Mouse (Mus musculus): ENCODE measurements around the gene Il3ra. TPM values are rescaled to one million over a fixed set of nuclear protein-coding genes. Genes with fewer than 3 reads are reported as not detected.

Il3ra gene
- total RNA-seq (2014; rRNA removed) (3.8 and 11.0 TPM in 2 replicates), polyA plus RNA-seq (2015; fragmentation: Nextera tagmentation; extraction: Ambion mirVana) (2.3 and 2.4 TPM in 2 replicates)

DNA sequence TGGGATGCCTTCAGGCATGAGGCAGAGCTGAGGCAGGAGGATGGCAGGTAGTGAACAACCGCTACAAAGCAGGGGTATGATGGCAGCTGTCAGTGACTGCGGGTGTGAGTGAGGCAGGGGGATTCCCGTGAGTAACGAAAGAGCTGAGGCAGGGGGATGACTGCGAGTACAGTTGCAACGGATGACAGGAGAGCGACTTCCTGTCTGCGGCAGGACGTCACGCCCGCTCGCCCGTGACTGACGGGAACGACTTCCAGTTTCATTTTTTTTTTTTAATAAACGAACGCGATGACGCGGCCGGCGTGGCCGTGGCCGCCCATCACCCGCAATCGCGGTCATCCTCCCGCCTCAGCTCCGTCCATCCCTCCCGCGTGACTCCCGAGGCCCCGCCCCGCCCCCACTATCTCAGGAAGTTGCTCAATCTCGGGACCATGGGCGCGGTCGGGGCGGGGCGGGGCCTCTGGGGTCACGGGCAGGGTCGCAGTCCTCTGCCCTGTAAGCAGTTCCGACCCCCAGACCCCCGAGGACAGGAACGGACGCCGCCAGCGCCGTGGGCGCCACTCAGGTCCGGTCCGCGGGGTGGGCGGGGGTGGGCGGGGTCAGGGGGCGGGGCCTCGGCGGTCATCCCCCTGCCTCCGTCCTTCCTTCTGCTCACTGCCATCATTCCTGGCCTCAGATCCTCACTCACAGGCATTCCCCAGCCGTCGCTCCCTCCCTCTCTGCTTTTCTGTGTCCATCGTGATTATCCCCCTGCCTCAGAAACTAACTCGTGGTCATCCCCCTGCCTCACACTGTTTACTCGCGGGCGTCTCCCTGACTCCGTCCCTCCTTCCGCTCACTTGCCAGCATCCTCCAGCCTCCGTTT is at the start of gene Il3ra:
Il3ra (plus strand) TSS at position 328 of the 865 bp plus-strand sequence.
- H3K9ac ChIP-seq (replicated peaks; ENCODE audit: low read length): peak within 1 kb of the TSS; percentile 55
- 6% methylated on average over 66 of the region's 69 CpGs for WGBS
- H3K36me3 ChIP-seq (ENCODE audit: insufficient read depth, low read length): no peaks in the 10 kb centered on the region
- no peaks in the 10 kb centered on the region for H3K27me3 ChIP-seq (ENCODE audit: insufficient read depth, low read length)
- DNase-seq (ENCODE audit: low spot score): peak; percentile 88
- H3K4me1 ChIP-seq (ENCODE audit: insufficient read depth, low read length): no peaks in the 10 kb centered on the region
- no peak for TF ChIP-seq CTCF (IDR thresholded peaks at IDR 0.05; ENCODE audit: low read depth)
- peak within 1 kb of the TSS; percentile 58 for H3K4me3 ChIP-seq (ENCODE audit: low read length)
- H3K9me3 ChIP-seq (ENCODE audit: low read length): peaks cover 13% of the 10 kb centered on the region; the same call in 1 of the 2 replicates
- H3K27ac ChIP-seq: peak within 1 kb of the TSS; percentile 77
- ATAC-seq: peak; percentile 60
- peak within 1 kb of the TSS; percentile 81 for H3K4me2 ChIP-seq (ENCODE audit: low read depth, low read length)

GRCm38 (mm10) chr14:14308938-14309337 is 37.1 kb upstream of the Il3ra start:
- no peaks in the 10 kb centered on the region for H3K4me1 ChIP-seq (ENCODE audit: insufficient read depth, low read length)
- no peaks in the 10 kb centered on the region for H3K27me3 ChIP-seq (ENCODE audit: insufficient read depth, low read length)
- no peak for ATAC-seq
- H3K27ac ChIP-seq: no peak overlapping the region
- peak overlapping the region; percentile 27; the same call in 1 of the 2 replicates for H3K4me2 ChIP-seq (ENCODE audit: low read depth, low read length)
- 60% methylated on average over 16 of the region's 16 CpGs for WGBS
- no peaks in the 10 kb centered on the region for H3K36me3 ChIP-seq (ENCODE audit: insufficient read depth, low read length)
- TF ChIP-seq CTCF (IDR thresholded peaks at IDR 0.05; ENCODE audit: low read depth): no peak
- no peak overlapping the region for H3K4me3 ChIP-seq (ENCODE audit: low read length)
- peak; percentile 26 for DNase-seq (ENCODE audit: low spot score)
- H3K9ac ChIP-seq (replicated peaks; ENCODE audit: low read length): no peak overlapping the region
- no peaks in the 10 kb centered on the region for H3K9me3 ChIP-seq (ENCODE audit: low read length)

DNA sequence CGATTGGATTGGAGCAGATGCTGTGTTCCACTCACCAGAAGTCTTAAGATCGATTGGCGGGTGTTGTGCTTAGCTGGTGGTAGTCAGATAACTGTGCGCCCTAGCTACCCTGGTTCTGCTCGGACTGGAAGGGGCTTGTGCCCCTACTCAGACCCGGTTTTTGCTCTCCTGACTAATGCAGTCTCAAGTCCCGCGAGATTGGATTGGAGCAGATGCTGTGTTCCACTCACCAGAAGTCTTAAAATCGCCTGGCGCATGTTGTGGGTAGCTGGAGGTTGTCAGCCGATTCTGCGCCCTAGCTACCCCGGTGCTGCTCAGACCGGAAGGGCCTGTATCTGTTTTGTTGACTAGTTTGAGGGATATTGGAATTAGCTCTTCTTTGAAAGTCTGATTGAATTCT is 36.7 kb upstream of the Il3ra start:
- Histone ChIP-seq H3K4me2 (ENCODE audit: low read depth, low read length) (no peak overlapping the region), H3K9me3 (ENCODE audit: low read length) (no peaks in the 10 kb centered on the region), H3K27me3 (ENCODE audit: insufficient read depth, low read length) (no peaks in the 10 kb centered on the region), H3K36me3 (ENCODE audit: insufficient read depth, low read length) (no peaks in the 10 kb centered on the region), H3K4me1 (ENCODE audit: insufficient read depth, low read length) (no peaks in the 10 kb centered on the region), H3K4me3 (ENCODE audit: low read length) (no peak overlapping the region), H3K9ac (replicated peaks; ENCODE audit: low read length) (no peak overlapping the region), H3K27ac (no peak overlapping the region)
- DNase-seq (ENCODE audit: low spot score) (no peak), ATAC-seq (no peak)
- WGBS: 66% methylated on average over 14 of the region's 14 CpGs
- no peak for TF ChIP-seq CTCF (IDR thresholded peaks at IDR 0.05; ENCODE audit: low read depth)

DNA sequence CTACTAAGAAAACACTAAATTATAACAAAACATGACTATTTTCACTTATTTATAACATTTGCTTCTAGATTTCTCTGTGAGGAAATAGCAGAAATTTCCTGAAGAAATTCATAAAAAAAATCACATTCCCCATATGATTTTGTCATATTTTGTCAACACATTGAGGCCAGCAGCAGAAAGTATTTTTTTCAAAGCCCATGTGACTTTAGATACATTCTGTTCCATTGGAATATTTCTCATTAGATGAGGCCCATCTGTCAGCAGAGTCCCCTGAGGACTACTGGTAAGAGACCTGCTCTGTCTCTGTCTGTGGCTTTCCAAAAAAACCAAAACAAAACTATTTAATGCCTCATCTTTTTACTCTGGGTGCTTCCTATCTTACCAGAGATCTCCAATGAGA is 23.5 kb upstream of the Il3ra start, which contains the start of gene Olfr31:
Olfr31 (plus strand) TSS at position 301 of the 400 bp plus-strand sequence.
- ATAC-seq: no peak

GRCm38 (mm10) chr14:14345113-14345871 is 783 bp upstream of the Il3ra start:
- Histone ChIP-seq H3K27me3 (ENCODE audit: insufficient read depth, low read length) (no peaks in the 10 kb centered on the region), H3K36me3 (ENCODE audit: insufficient read depth, low read length) (no peaks in the 10 kb centered on the region), H3K4me1 (ENCODE audit: insufficient read depth, low read length) (no peaks in the 10 kb centered on the region), H3K27ac (peak overlapping the region; percentile 77), H3K9ac (replicated peaks; ENCODE audit: low read length) (peak overlapping the region; percentile 55), H3K4me3 (ENCODE audit: low read length) (peak overlapping the region; percentile 58), H3K9me3 (ENCODE audit: low read length) (peaks cover 12% of the 10 kb centered on the region; the same call in 1 of the 2 replicates), H3K4me2 (ENCODE audit: low read depth, low read length) (peak overlapping the region; percentile 81)
- peak; percentile 72 for TF ChIP-seq CTCF (IDR thresholded peaks at IDR 0.05; ENCODE audit: low read depth)
- ATAC-seq: peak; percentile 85
- WGBS: 4% methylated on average over 37 of the region's 40 CpGs
- peak; percentile 94 for DNase-seq (ENCODE audit: low spot score)

More for the DNA sequence above, 23.5 kb upstream of the Il3ra start, which contains the start of gene Olfr31:
- H3K4me2 ChIP-seq (ENCODE audit: low read depth, low read length): no peak within 1 kb of the TSS
- no peak within 1 kb of the TSS for H3K9ac ChIP-seq (replicated peaks; ENCODE audit: low read length)
- no peaks in the 10 kb centered on the region for H3K27me3 ChIP-seq (ENCODE audit: insufficient read depth, low read length)
- TF ChIP-seq CTCF (IDR thresholded peaks at IDR 0.05; ENCODE audit: low read depth): no peak
- no peak for DNase-seq (ENCODE audit: low spot score)
- H3K4me3 ChIP-seq (ENCODE audit: low read length): no peak within 1 kb of the TSS
- no peak within 1 kb of the TSS for H3K27ac ChIP-seq
- H3K9me3 ChIP-seq (ENCODE audit: low read length): no peaks in the 10 kb centered on the region
- H3K36me3 ChIP-seq (ENCODE audit: insufficient read depth, low read length): no peaks in the 10 kb centered on the region
- no peaks in the 10 kb centered on the region for H3K4me1 ChIP-seq (ENCODE audit: insufficient read depth, low read length)

- no peaks in the 10 kb centered on the region for H3K4me1 ChIP-seq (ENCODE audit: insufficient read depth, low read length)
- no peak for TF ChIP-seq CTCF (IDR thresholded peaks at IDR 0.05; ENCODE audit: low read depth)
- peaks cover 13% of the 10 kb centered on the region; the same call in 1 of the 2 replicates for H3K9me3 ChIP-seq (ENCODE audit: low read length)
- no peaks in the 10 kb centered on the region for H3K27me3 ChIP-seq (ENCODE audit: insufficient read depth, low read length)
- ATAC-seq (peak; percentile 3; the same call in 1 of the 2 replicates), DNase-seq (ENCODE audit: low spot score) (no peak)
- H3K4me3 ChIP-seq (ENCODE audit: low read length): peak overlapping the region; percentile 58
- H3K36me3 ChIP-seq (ENCODE audit: insufficient read depth, low read length): no peaks in the 10 kb centered on the region
- peak overlapping the region; percentile 81 for H3K4me2 ChIP-seq (ENCODE audit: low read depth, low read length)
- H3K9ac ChIP-seq (replicated peaks; ENCODE audit: low read length): peak overlapping the region; percentile 55
- 33% methylated on average over 11 of the region's 16 CpGs for WGBS
- peak overlapping the region; percentile 77; the same call in 1 of the 2 replicates for H3K27ac ChIP-seq
Observed at GRCm38 (mm10) chr14:14346813-14347100, 682 bp downstream of the Il3ra start.

All from hindbrain, postnatal 0 days (tissue).